Comparison of ENCODE assay signal across 8 mouse cellular contexts in the genomic region with DNA sequence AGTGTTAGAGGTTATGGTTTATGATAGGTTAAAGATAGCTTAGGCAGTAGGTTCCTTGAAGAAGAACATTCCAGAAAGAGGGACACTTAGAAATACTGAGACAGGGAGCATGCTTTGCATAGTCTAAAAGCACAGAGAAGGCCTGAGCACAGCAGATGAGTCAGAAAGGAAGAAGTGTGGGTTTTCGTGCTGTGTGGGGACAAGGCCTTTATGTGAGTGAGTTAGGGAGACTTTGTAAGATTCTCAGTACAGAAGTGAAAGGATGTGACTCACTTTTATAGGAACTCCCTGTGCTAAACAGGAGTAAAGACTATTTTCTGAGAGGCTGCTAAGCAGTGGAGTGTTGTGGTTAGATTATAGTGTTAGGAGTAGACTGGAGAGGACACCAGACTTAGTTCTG. TPM values are rescaled to one million over a fixed set of nuclear protein-coding genes. Genes with fewer than 3 reads are reported as not detected.
DNase-seq lines count a peak whose midpoint lies in the region; ATAC-seq and TF ChIP-seq lines count a peak whose summit lies in the region.

No protein-coding gene starts in this region.

- DNase-seq in liver, adult 2 months (ENCODE audit: extremely low read depth, low read depth, low spot score) = peak; percentile 13
- no peak for DNase-seq in liver
- no peak for DNase-seq in urinary bladder, adult 2 months (ENCODE audit: low spot score)

- peak overlapping the region; percentile 84 for H3K4me2 ChIP-seq in heart, embryonic 14.5 days (ENCODE audit: low read length)
- peak overlapping the region; percentile 90 for H3K4me2 ChIP-seq in liver, embryonic 15.5 days
- peak overlapping the region; percentile 76 for H3K4me2 ChIP-seq in stomach, embryonic 15.5 days

- WGBS in liver, adult 2 months = 69% methylated on average over 1 of the region's 1 CpGs
- 47% methylated on average over 1 of the region's 1 CpGs for WGBS in heart, embryonic 14.5 days
- 19% methylated on average over 1 of the region's 1 CpGs for WGBS in liver, embryonic 15.5 days (ENCODE audit: insufficient replicate concordance)
- WGBS in stomach, embryonic 15.5 days = 38% methylated on average over 1 of the region's 1 CpGs

- no peak for TF ChIP-seq EP300 in ES-Bruce4 (IDR thresholded peaks at IDR 0.05; ENCODE audit: insufficient read depth, low read depth, low read length)

- TF ChIP-seq POLR2A in liver, adult 2 months (IDR thresholded peaks at IDR 0.05; ENCODE audit: extremely low read depth, insufficient read depth, low read length) = no peak
- TF ChIP-seq POLR2A in ES-Bruce4 (IDR thresholded peaks at IDR 0.05; ENCODE audit: insufficient read depth, low read length) = no peak
- no peak for TF ChIP-seq POLR2A in bone marrow macrophage, adult 2 months (IDR thresholded peaks at IDR 0.05; ENCODE audit: borderline replicate concordance, low read depth, low read length)

- H3K4me1 ChIP-seq in liver, adult 2 months (ENCODE audit: control insufficient read depth, insufficient read depth, low read length) = peaks cover 3% of the 10 kb centered on the region
- H3K4me1 ChIP-seq in ES-Bruce4 (ENCODE audit: control insufficient read depth, insufficient read depth, low read length) = peaks cover 5% of the 10 kb centered on the region
- peaks cover 13% of the 10 kb centered on the region for H3K4me1 ChIP-seq in bone marrow macrophage, adult 2 months (ENCODE audit: control insufficient read depth, insufficient read depth, low read length)
- H3K4me1 ChIP-seq in heart, embryonic 14.5 days (ENCODE audit: control insufficient read depth in 2 of 2, insufficient read depth in 2 of 2, low read length in 2 of 2) = peaks cover 3 to 9% of the 10 kb centered on the region in 2 experiments; a peak in 2 of 4 replicates
- H3K4me1 ChIP-seq in liver, embryonic 15.5 days (replicated peaks) = peaks cover 19% of the 10 kb centered on the region
- peaks cover 8% of the 10 kb centered on the region for H3K4me1 ChIP-seq in stomach, embryonic 15.5 days

- H3K36me3 ChIP-seq in liver, adult 2 months (ENCODE audit: control insufficient read depth, insufficient read depth, low read length) = no peaks in the 10 kb centered on the region
- H3K36me3 ChIP-seq in ES-Bruce4 (ENCODE audit: control insufficient read depth, insufficient read depth, low read length, poor library complexity, severe bottlenecking) = no peaks in the 10 kb centered on the region
- H3K36me3 ChIP-seq in heart, embryonic 14.5 days (ENCODE audit: control insufficient read depth, insufficient read depth, low read length) = no peaks in the 10 kb centered on the region
- no peaks in the 10 kb centered on the region for H3K36me3 ChIP-seq in liver, embryonic 15.5 days (replicated peaks)
- H3K36me3 ChIP-seq in stomach, embryonic 15.5 days = no peaks in the 10 kb centered on the region

- H3K9me3 ChIP-seq in ES-Bruce4 (replicated peaks; ENCODE audit: control insufficient read depth, insufficient read depth, low read length, poor library complexity, severe bottlenecking) = no peaks in the 10 kb centered on the region
- H3K9me3 ChIP-seq in heart, embryonic 14.5 days (ENCODE audit: control insufficient read depth, low read length) = no peaks in the 10 kb centered on the region
- H3K9me3 ChIP-seq in liver, embryonic 15.5 days (replicated peaks) = no peaks in the 10 kb centered on the region
- no peaks in the 10 kb centered on the region for H3K9me3 ChIP-seq in stomach, embryonic 15.5 days

- H3K9ac ChIP-seq in liver, adult 2 months (ENCODE audit: low read depth, low read length) = no peak overlapping the region
- peak overlapping the region; percentile 73 for H3K9ac ChIP-seq in ES-Bruce4 (ENCODE audit: low read depth, poor library complexity, severe bottlenecking)
- H3K9ac ChIP-seq in heart, embryonic 14.5 days (ENCODE audit: low read length) = peak overlapping the region; percentile 91
- H3K9ac ChIP-seq in liver, embryonic 15.5 days = no peak overlapping the region
- no peak overlapping the region for H3K9ac ChIP-seq in stomach, embryonic 15.5 days

- no peak overlapping the region for H3K4me3 ChIP-seq in liver, adult 2 months (ENCODE audit: insufficient read depth, low read depth, low read length)
- H3K4me3 ChIP-seq in ES-Bruce4 (ENCODE audit: low read depth, low read length) = no peak overlapping the region
- H3K4me3 ChIP-seq in bone marrow macrophage, adult 2 months (ENCODE audit: insufficient read depth, low read length) = peak overlapping the region; percentile 21; the same call in 1 of the 2 replicates
- peak overlapping the region in 1 of 2 experiments; percentile 86; a peak in 2 of 4 replicates for H3K4me3 ChIP-seq in heart, embryonic 14.5 days (ENCODE audit: control insufficient read depth in 1 of 2, insufficient read depth in 1 of 2, low read depth in 1 of 2, low read length in 2 of 2)
- H3K4me3 ChIP-seq in liver, embryonic 15.5 days (replicated peaks) = peak overlapping the region; percentile 80
- peak overlapping the region; percentile 87; the same call in 1 of the 2 replicates for H3K4me3 ChIP-seq in stomach, embryonic 15.5 days (replicated peaks)

- no peak for ATAC-seq in heart, embryonic 14.5 days (ENCODE audit: insufficient number of reproducible peaks, insufficient read depth, low FRiP score, low read depth)
- no peak for ATAC-seq in liver, embryonic 15.5 days (ENCODE audit: insufficient read depth)
- no peak for ATAC-seq in stomach, embryonic 15.5 days (ENCODE audit: insufficient read depth, low FRiP score, low read depth)

- H3K27ac ChIP-seq in liver, adult 2 months (replicated peaks; ENCODE audit: insufficient read depth, low read depth, low read length) = no peak overlapping the region
- no peak overlapping the region for H3K27ac ChIP-seq in ES-Bruce4 (ENCODE audit: insufficient read depth, low read length)
- peak overlapping the region; percentile 10 for H3K27ac ChIP-seq in bone marrow macrophage, adult 2 months (ENCODE audit: insufficient read depth, low read depth, low read length)
- no peak overlapping the region for H3K27ac ChIP-seq in heart, embryonic 14.5 days (replicated peaks in 1 of 2; ENCODE audit: control insufficient read depth in 1 of 2, insufficient read depth in 1 of 2, low read depth in 2 of 2, low read length in 2 of 2)
- H3K27ac ChIP-seq in liver, embryonic 15.5 days (replicated peaks) = peak overlapping the region; percentile 30; the same call in 1 of the 2 replicates
- H3K27ac ChIP-seq in stomach, embryonic 15.5 days = peak overlapping the region; percentile 33

- H3K27me3 ChIP-seq in liver, adult 2 months (ENCODE audit: control insufficient read depth, insufficient read depth, low read length) = no peaks in the 10 kb centered on the region
- H3K27me3 ChIP-seq in ES-Bruce4 (ENCODE audit: control insufficient read depth, insufficient read depth, low read length, poor library complexity, severe bottlenecking) = no peaks in the 10 kb centered on the region
- no peaks in the 10 kb centered on the region for H3K27me3 ChIP-seq in heart, embryonic 14.5 days (ENCODE audit: control insufficient read depth, insufficient read depth, low read length)
- no peaks in the 10 kb centered on the region for H3K27me3 ChIP-seq in liver, embryonic 15.5 days
- no peaks in the 10 kb centered on the region for H3K27me3 ChIP-seq in stomach, embryonic 15.5 days (replicated peaks)

- H3K79me2 ChIP-seq in liver, adult 2 months (ENCODE audit: control insufficient read depth, insufficient read depth, low read length) = no peaks in the 10 kb centered on the region

- TF ChIP-seq CTCF in liver, adult 2 months (IDR thresholded peaks at IDR 0.05; ENCODE audit: low read depth, low read length) = no peak
- TF ChIP-seq CTCF in ES-Bruce4 (IDR thresholded peaks at IDR 0.05; ENCODE audit: low read depth, low read length) = no peak
- TF ChIP-seq CTCF in bone marrow macrophage, adult 2 months (IDR thresholded peaks at IDR 0.05; ENCODE audit: low read depth, low read length) = no peak

RNA-seq across cellular contexts. Expression of gene Cetn4, which starts 0.9 kb away (rescaled TPM):
- total RNA-seq in liver, adult 2 months (2014; rRNA removed) = 0.18 and 0.74 TPM in 2 replicates
- polyA plus RNA-seq in liver, adult 2 months (2012; rRNA removed) = not detected in 2 replicates
- 2.1 and 2.2 TPM in 2 replicates for polyA plus RNA-seq in ES-Bruce4 (2011; ENCODE audit: insufficient read depth, insufficient read length, low read depth, missing spikeins)
- 1.6 and 4.4 TPM in 2 replicates for polyA plus RNA-seq in bone marrow macrophage, adult 2 months (2012; ENCODE audit: insufficient read depth, insufficient read length, missing spikeins)
- polyA plus RNA-seq in heart, embryonic 14.5 days (2014; fragmentation: Nextera tagmentation; extraction: Ambion mirVana) = 0.50 and 0.67 TPM in 2 replicates
- 0.84 and 1.7 TPM in 2 replicates for polyA plus RNA-seq in liver, embryonic 15.5 days (2015; fragmentation: Nextera tagmentation; extraction: Ambion mirVana)
- polyA plus RNA-seq in stomach, embryonic 15.5 days (2015; fragmentation: Nextera tagmentation; extraction: Ambion mirVana) = 2.0 and 3.5 TPM in 2 replicates
- 3.2 and 4.4 TPM in 2 replicates for polyA plus RNA-seq in urinary bladder, adult 2 months (2012; rRNA removed)

RNA-seq across cellular contexts. Expression of gene Bbs12, which starts 1.0 kb away (rescaled TPM):
- total RNA-seq in liver, adult 2 months (2014; rRNA removed) = 0.94 and 1.1 TPM in 2 replicates
- polyA plus RNA-seq in liver, adult 2 months (2012; rRNA removed) = 0.09 and 0.14 TPM in 2 replicates
- 4.4 and 4.8 TPM in 2 replicates for polyA plus RNA-seq in ES-Bruce4 (2011; ENCODE audit: insufficient read depth, insufficient read length, low read depth, missing spikeins)
- polyA plus RNA-seq in bone marrow macrophage, adult 2 months (2012; ENCODE audit: insufficient read depth, insufficient read length, missing spikeins) = 2.4 and 3.0 TPM in 2 replicates
- polyA plus RNA-seq in heart, embryonic 14.5 days (2014; fragmentation: Nextera tagmentation; extraction: Ambion mirVana) = 4.9 TPM in 2 replicates
- 2.6 and 3.2 TPM in 2 replicates for polyA plus RNA-seq in liver, embryonic 15.5 days (2015; fragmentation: Nextera tagmentation; extraction: Ambion mirVana)
- polyA plus RNA-seq in stomach, embryonic 15.5 days (2015; fragmentation: Nextera tagmentation; extraction: Ambion mirVana) = 6.3 and 6.6 TPM in 2 replicates
- polyA plus RNA-seq in urinary bladder, adult 2 months (2012; rRNA removed) = 2.2 and 2.6 TPM in 2 replicates

RNA-seq across cellular contexts. Expression of gene Fgf2, which starts 34.8 kb away (rescaled TPM):
- 0.46 and 0.67 TPM in 2 replicates for total RNA-seq in liver, adult 2 months (2014; rRNA removed)
- 0.07 and 0.11 TPM in 2 replicates for polyA plus RNA-seq in liver, adult 2 months (2012; rRNA removed)
- polyA plus RNA-seq in ES-Bruce4 (2011; ENCODE audit: insufficient read depth, insufficient read length, low read depth, missing spikeins) = 0.47 and 0.90 TPM in 2 replicates
- polyA plus RNA-seq in bone marrow macrophage, adult 2 months (2012; ENCODE audit: insufficient read depth, insufficient read length, missing spikeins) = 0.12 TPM in 1 of 2 replicates, not detected in the other
- polyA plus RNA-seq in heart, embryonic 14.5 days (2014; fragmentation: Nextera tagmentation; extraction: Ambion mirVana) = 1.7 and 2.2 TPM in 2 replicates
- 0.12 and 0.14 TPM in 2 replicates for polyA plus RNA-seq in liver, embryonic 15.5 days (2015; fragmentation: Nextera tagmentation; extraction: Ambion mirVana)
- 2.0 and 2.1 TPM in 2 replicates for polyA plus RNA-seq in stomach, embryonic 15.5 days (2015; fragmentation: Nextera tagmentation; extraction: Ambion mirVana)
- 6.1 and 7.0 TPM in 2 replicates for polyA plus RNA-seq in urinary bladder, adult 2 months (2012; rRNA removed)

Comparison
In these comparisons a context has a peak if more than half of its experiments do, and no peak if none do; other contexts are left out.
1. H3K27ac ChIP-seq: peak in bone marrow macrophage, adult 2 months (single experiment), liver, embryonic 15.5 days (single experiment) and stomach, embryonic 15.5 days (single experiment); none in liver, adult 2 months (single experiment), ES-Bruce4 (single experiment) and heart, embryonic 14.5 days (0 of 2).
2. H3K4me3 ChIP-seq: peak in bone marrow macrophage, adult 2 months (single experiment), liver, embryonic 15.5 days (single experiment) and stomach, embryonic 15.5 days (single experiment); none in liver, adult 2 months (single experiment) and ES-Bruce4 (single experiment).
3. H3K9ac ChIP-seq: peak in ES-Bruce4 (single experiment) and heart, embryonic 14.5 days (single experiment); none in liver, adult 2 months (single experiment), liver, embryonic 15.5 days (single experiment) and stomach, embryonic 15.5 days (single experiment).
4. Peak in every context shown above with its lines, with median percentiles within 50 percentile points of each other: H3K4me2 ChIP-seq.